Mouse (Mus musculus): ENCODE results near the gene Elf2. TPM values are rescaled to one million over a fixed set of nuclear protein-coding genes. Genes with fewer than 3 reads are reported as not detected.
A peak's percentile ranks its signal among the peaks of the same experiment; 100 is the strongest.

Gene Elf2
- polyA plus RNA-seq, 1 experiment, result 39.1 TPM

- DNase-seq, result no peak
- Histone ChIP-seq H3K4me3 (replicated peaks; ENCODE audit: insufficient read depth, low read depth, low read length) (no peak overlapping the region), H3K4me1 (ENCODE audit: control insufficient read depth, insufficient read depth, low read length) (0 out of 2 replicates have a peak, but pooled peaks cover 3% of the 10 kb centered on the region), H3K27ac (ENCODE audit: insufficient read depth, low read length) (no peak overlapping the region), H3K27me3 (ENCODE audit: control insufficient read depth, insufficient read depth, low read length) (no peaks in the 10 kb centered on the region)
- WGBS, result 66% methylated on average over 5 of the region's 5 CpGs
- TF ChIP-seq POLR2A (IDR thresholded peaks at IDR 0.05; ENCODE audit: borderline replicate concordance, insufficient read depth, low read length) (no peak), CTCF (IDR thresholded peaks at IDR 0.05; ENCODE audit: borderline replicate concordance, insufficient read depth, low read depth, low read length) (no peak)
These were observed 39.6 kb upstream of the Elf2 start for GRCm38 (mm10) chr3:51379786-51380659.

GRCm38 (mm10) chr3:51378665-51378946 is 38.1 kb upstream of the Elf2 start:
- TF ChIP-seq POLR2A (IDR thresholded peaks at IDR 0.05; ENCODE audit: borderline replicate concordance, insufficient read depth, low read length) (no peak), CTCF (IDR thresholded peaks at IDR 0.05; ENCODE audit: borderline replicate concordance, insufficient read depth, low read depth, low read length) (no peak)
- Histone ChIP-seq H3K4me3 (replicated peaks; ENCODE audit: insufficient read depth, low read depth, low read length) (peak overlapping the region; percentile 23), H3K4me1 (ENCODE audit: control insufficient read depth, insufficient read depth, low read length) (0 out of 2 replicates have a peak, but pooled peaks cover 3% of the 10 kb centered on the region), H3K27ac (ENCODE audit: insufficient read depth, low read length) (no peak overlapping the region), H3K27me3 (ENCODE audit: control insufficient read depth, insufficient read depth, low read length) (no peaks in the 10 kb centered on the region)
- WGBS, result 82% methylated on average over 3 of the region's 3 CpGs
- no peak for DNase-seq

GRCm38 (mm10) chr3:51377878-51378664 is 37.6 kb upstream of the Elf2 start:
- Histone ChIP-seq H3K4me1 (ENCODE audit: control insufficient read depth, insufficient read depth, low read length) (0 out of 2 replicates have a peak, but pooled peaks cover 3% of the 10 kb centered on the region), H3K4me3 (replicated peaks; ENCODE audit: insufficient read depth, low read depth, low read length) (peak overlapping the region; percentile 23), H3K27ac (ENCODE audit: insufficient read depth, low read length) (no peak overlapping the region), H3K27me3 (ENCODE audit: control insufficient read depth, insufficient read depth, low read length) (no peaks in the 10 kb centered on the region)
- DNase-seq, result peak in 1 of 2 experiments; percentile 31
- WGBS, result 38% methylated on average over 31 of the region's 31 CpGs
- TF ChIP-seq POLR2A (IDR thresholded peaks at IDR 0.05; ENCODE audit: borderline replicate concordance, insufficient read depth, low read length) (no peak), CTCF (IDR thresholded peaks at IDR 0.05; ENCODE audit: borderline replicate concordance, insufficient read depth, low read depth, low read length) (peak; percentile 35; the same call in 1 of the 2 replicates)

- Histone ChIP-seq H3K4me3 (replicated peaks; ENCODE audit: insufficient read depth, low read depth, low read length) (no peak overlapping the region), H3K27me3 (ENCODE audit: control insufficient read depth, insufficient read depth, low read length) (no peaks in the 10 kb centered on the region), H3K27ac (ENCODE audit: insufficient read depth, low read length) (no peak overlapping the region), H3K4me1 (ENCODE audit: control insufficient read depth, insufficient read depth, low read length) (0 out of 2 replicates have a peak, but pooled peaks cover 3% of the 10 kb centered on the region)
- TF ChIP-seq POLR2A (IDR thresholded peaks at IDR 0.05; ENCODE audit: borderline replicate concordance, insufficient read depth, low read length), result no peak
- TF ChIP-seq CTCF (IDR thresholded peaks at IDR 0.05; ENCODE audit: borderline replicate concordance, insufficient read depth, low read depth, low read length), result peak; percentile 35; the same call in 1 of the 2 replicates
- 82% methylated on average over 19 of the region's 19 CpGs for WGBS
- peak in 1 of 2 experiments; percentile 51 for DNase-seq
These were observed 35.1 kb upstream of the Elf2 start for GRCm38 (mm10) chr3:51375307-51376265.

GRCm38 (mm10) chr3:51373544-51373943 is 33.1 kb upstream of the Elf2 start:
- no peak for DNase-seq
- TF ChIP-seq CTCF (IDR thresholded peaks at IDR 0.05; ENCODE audit: borderline replicate concordance, insufficient read depth, low read depth, low read length), result no peak
- TF ChIP-seq POLR2A (IDR thresholded peaks at IDR 0.05; ENCODE audit: borderline replicate concordance, insufficient read depth, low read length), result no peak
- no peaks in the 10 kb centered on the region for H3K27me3 ChIP-seq (ENCODE audit: control insufficient read depth, insufficient read depth, low read length)
- 71% methylated on average over 5 of the region's 5 CpGs for WGBS
- no peak overlapping the region for H3K4me3 ChIP-seq (replicated peaks; ENCODE audit: insufficient read depth, low read depth, low read length)
- no peak overlapping the region for H3K27ac ChIP-seq (ENCODE audit: insufficient read depth, low read length)
- H3K4me1 ChIP-seq (ENCODE audit: control insufficient read depth, insufficient read depth, low read length), result 0 out of 2 replicates have a peak, but pooled peaks cover 2% of the 10 kb centered on the region

GRCm38 (mm10) chr3:51372883-51373282 is 32.4 kb upstream of the Elf2 start:
- WGBS, result 74% methylated on average over 5 of the region's 5 CpGs
- H3K4me3 ChIP-seq (replicated peaks; ENCODE audit: insufficient read depth, low read depth, low read length), result no peak overlapping the region
- no peak for DNase-seq
- H3K27ac ChIP-seq (ENCODE audit: insufficient read depth, low read length), result no peak overlapping the region
- no peaks in the 10 kb centered on the region for H3K27me3 ChIP-seq (ENCODE audit: control insufficient read depth, insufficient read depth, low read length)
- no peak for TF ChIP-seq CTCF (IDR thresholded peaks at IDR 0.05; ENCODE audit: borderline replicate concordance, insufficient read depth, low read depth, low read length)
- TF ChIP-seq POLR2A (IDR thresholded peaks at IDR 0.05; ENCODE audit: borderline replicate concordance, insufficient read depth, low read length), result no peak
- no peaks in the 10 kb centered on the region for H3K4me1 ChIP-seq (ENCODE audit: control insufficient read depth, insufficient read depth, low read length)

- H3K4me3 ChIP-seq (replicated peaks; ENCODE audit: insufficient read depth, low read depth, low read length), result no peak overlapping the region
- 68% methylated on average over 2 of the region's 2 CpGs for WGBS
- H3K27ac ChIP-seq (ENCODE audit: insufficient read depth, low read length), result no peak overlapping the region
- H3K4me1 ChIP-seq (ENCODE audit: control insufficient read depth, insufficient read depth, low read length), result no peaks in the 10 kb centered on the region
- DNase-seq, result no peak
- TF ChIP-seq CTCF (IDR thresholded peaks at IDR 0.05; ENCODE audit: borderline replicate concordance, insufficient read depth, low read depth, low read length) (no peak), POLR2A (IDR thresholded peaks at IDR 0.05; ENCODE audit: borderline replicate concordance, insufficient read depth, low read length) (no peak)
- no peaks in the 10 kb centered on the region for H3K27me3 ChIP-seq (ENCODE audit: control insufficient read depth, insufficient read depth, low read length)
These were observed 31.4 kb upstream of the Elf2 start for GRCm38 (mm10) chr3:51371826-51372225.
